Mouse (Mus musculus) limb, embryonic 10.5 days (tissue): ENCODE results near the gene Dlk2. TPM values are rescaled to one million over a fixed set of nuclear protein-coding genes. Genes with fewer than 3 reads are reported as not detected.

Source experiments
- DNase-seq: peaks from one replicate; pipeline ENCODE4 v3.0.0-alpha.2; 2017; ENCODE audit warnings: low spot score
- H3K27ac ChIP-seq: fragments of 300-500 bp; sonication (generic); 2 replicates; pipeline ENCODE4 v1.5.1; 2016; ENCODE audit warnings: mild to moderate bottlenecking
- H3K27me3 ChIP-seq: fragments of 300-500 bp; sonication (generic); 2 replicates; pipeline ENCODE4 v1.6.1; 2016; ENCODE audit warnings: low read depth, mild to moderate bottlenecking; ENCODE audit not compliant: poor library complexity, severe bottlenecking
- H3K36me3 ChIP-seq: fragments of 300-500 bp; sonication (generic); 2 replicates; pipeline ENCODE4 v1.6.1; 2016; ENCODE audit warnings: mild to moderate bottlenecking, moderate library complexity
- H3K4me1 ChIP-seq: fragments of 300-500 bp; sonication (generic); 2 replicates; pipeline ENCODE4 v1.6.1; 2016
- H3K4me3 ChIP-seq: fragments of 300-500 bp; sonication (generic); 2 replicates; pipeline ENCODE4 v1.5.1; 2016; ENCODE audit warnings: mild to moderate bottlenecking, moderate library complexity
- H3K9me3 ChIP-seq: fragments of 300-500 bp; sonication (generic); replicated peaks from 2 replicates; pipeline ENCODE4 v1.6.1; 2016; ENCODE audit warnings: mild to moderate bottlenecking
- WGBS: fragments of 180-500 bp; shearing (Covaris S2); methylation state at CpG from one replicate; pipeline ENCODE4 v1.1.7; 2016; 5-methylcytosine and 5-hydroxymethylcytosine counted together
- polyA plus RNA-seq: library from polyadenylated mRNA; unstranded; fragments of >200 nt; fragmentation: Nextera tagmentation; extraction: Ambion mirVana; gene quantifications from 2 replicates; pipeline ENCODE4 v1.2.1, GENCODE M21; 2016

Dlk2 gene
- polyA plus RNA-seq, 1 experiment from 2014 or later, result 1.3 TPM

GRCm38 (mm10) chr17:46265502-46265901 is 31.7 kb upstream of the Dlk2 start:
- Histone ChIP-seq H3K4me3 (no peak overlapping the region), H3K27me3 (no peaks in the 10 kb centered on the region), H3K4me1 (peaks cover 9% of the 10 kb centered on the region), H3K27ac (no peak overlapping the region), H3K36me3 (peaks cover 99% of the 10 kb centered on the region), H3K9me3 (no peaks in the 10 kb centered on the region)
- no peak for DNase-seq
- WGBS, result 83% methylated on average over 12 of the region's 12 CpGs

DNA sequence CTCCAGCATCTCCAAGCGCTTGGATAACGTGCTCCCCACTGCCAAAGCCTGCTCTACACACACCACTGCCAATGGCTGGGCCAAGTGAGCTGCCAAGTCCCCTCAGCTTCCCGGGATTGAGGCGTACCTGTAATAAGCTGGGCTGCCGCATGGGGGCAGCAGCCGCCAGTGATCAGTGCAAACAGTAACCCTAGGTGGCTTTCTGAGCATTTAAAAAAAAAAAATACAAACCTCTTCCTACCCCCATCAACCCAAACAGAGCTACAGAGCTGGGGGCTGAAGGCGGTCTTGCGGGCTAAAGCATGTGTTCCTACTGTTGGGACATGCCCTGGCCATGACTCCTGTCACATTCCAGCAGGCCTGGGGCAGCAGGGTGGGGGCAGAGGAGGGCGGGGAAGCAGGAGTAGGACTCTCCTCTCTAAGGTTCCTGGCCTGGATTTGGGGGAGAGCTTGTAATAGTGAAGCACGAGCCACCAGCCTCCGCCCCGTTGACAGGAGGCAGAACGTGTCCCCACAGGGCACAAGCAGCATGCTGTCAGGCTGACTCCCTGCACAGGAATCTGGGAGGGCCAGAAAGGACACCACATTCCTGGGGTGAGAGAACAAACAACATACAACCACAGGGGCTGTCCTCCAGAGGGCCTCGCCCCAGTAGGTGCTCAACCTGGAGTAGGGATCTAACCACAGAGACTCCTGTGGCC is 31.2 kb upstream of the Dlk2 start:
- WGBS, result 26% methylated on average over 14 of the region's 14 CpGs
- Histone ChIP-seq H3K4me1 (peaks cover 9% of the 10 kb centered on the region), H3K4me3 (no peak overlapping the region), H3K27ac (no peak overlapping the region), H3K36me3 (peaks cover 99% of the 10 kb centered on the region), H3K27me3 (no peaks in the 10 kb centered on the region), H3K9me3 (no peaks in the 10 kb centered on the region)
- peak; percentile 85 for DNase-seq

DNA sequence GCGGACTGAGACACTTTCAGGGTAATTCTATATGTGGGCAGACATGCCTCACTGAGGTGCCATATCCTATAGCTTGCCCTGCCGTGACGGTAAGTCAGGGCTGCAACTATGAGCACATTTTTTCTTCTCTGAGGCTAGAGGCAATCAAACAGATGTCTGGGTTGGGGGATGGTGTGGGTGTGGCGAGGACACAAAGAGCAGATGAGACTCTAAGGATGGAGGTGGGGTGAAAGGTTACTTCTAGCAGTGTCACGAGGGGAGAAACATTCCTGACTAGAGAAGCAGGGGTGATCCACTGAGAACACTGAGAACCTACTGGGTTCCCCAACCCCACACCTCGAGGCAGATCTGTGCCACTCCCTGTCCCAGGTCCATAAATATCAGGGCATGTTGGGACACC is 30.2 kb upstream of the Dlk2 start:
- DNase-seq, result no peak
- Histone ChIP-seq H3K4me3 (no peak overlapping the region), H3K27me3 (no peaks in the 10 kb centered on the region), H3K4me1 (peaks cover 12% of the 10 kb centered on the region), H3K27ac (no peak overlapping the region), H3K36me3 (peaks cover 99% of the 10 kb centered on the region), H3K9me3 (no peaks in the 10 kb centered on the region)
- WGBS, result 65% methylated on average over 6 of the region's 6 CpGs

GRCm38 (mm10) chr17:46267511-46267910 is 29.7 kb upstream of the Dlk2 start:
- no peak overlapping the region for H3K27ac ChIP-seq
- peaks cover 98% of the 10 kb centered on the region for H3K36me3 ChIP-seq
- WGBS, result 86% methylated on average over 7 of the region's 7 CpGs
- H3K9me3 ChIP-seq, result no peaks in the 10 kb centered on the region
- peaks cover 13% of the 10 kb centered on the region for H3K4me1 ChIP-seq
- no peak overlapping the region for H3K4me3 ChIP-seq
- DNase-seq, result no peak
- no peaks in the 10 kb centered on the region for H3K27me3 ChIP-seq

GRCm38 (mm10) chr17:46268026-46268720 is 29.0 kb upstream of the Dlk2 start:
- Histone ChIP-seq H3K9me3 (no peaks in the 10 kb centered on the region), H3K4me1 (peaks cover 13% of the 10 kb centered on the region), H3K27me3 (no peaks in the 10 kb centered on the region), H3K27ac (no peak overlapping the region), H3K4me3 (no peak overlapping the region), H3K36me3 (peaks cover 98% of the 10 kb centered on the region)
- DNase-seq, result no peak
- WGBS, result 77% methylated on average over 10 of the region's 10 CpGs

DNA sequence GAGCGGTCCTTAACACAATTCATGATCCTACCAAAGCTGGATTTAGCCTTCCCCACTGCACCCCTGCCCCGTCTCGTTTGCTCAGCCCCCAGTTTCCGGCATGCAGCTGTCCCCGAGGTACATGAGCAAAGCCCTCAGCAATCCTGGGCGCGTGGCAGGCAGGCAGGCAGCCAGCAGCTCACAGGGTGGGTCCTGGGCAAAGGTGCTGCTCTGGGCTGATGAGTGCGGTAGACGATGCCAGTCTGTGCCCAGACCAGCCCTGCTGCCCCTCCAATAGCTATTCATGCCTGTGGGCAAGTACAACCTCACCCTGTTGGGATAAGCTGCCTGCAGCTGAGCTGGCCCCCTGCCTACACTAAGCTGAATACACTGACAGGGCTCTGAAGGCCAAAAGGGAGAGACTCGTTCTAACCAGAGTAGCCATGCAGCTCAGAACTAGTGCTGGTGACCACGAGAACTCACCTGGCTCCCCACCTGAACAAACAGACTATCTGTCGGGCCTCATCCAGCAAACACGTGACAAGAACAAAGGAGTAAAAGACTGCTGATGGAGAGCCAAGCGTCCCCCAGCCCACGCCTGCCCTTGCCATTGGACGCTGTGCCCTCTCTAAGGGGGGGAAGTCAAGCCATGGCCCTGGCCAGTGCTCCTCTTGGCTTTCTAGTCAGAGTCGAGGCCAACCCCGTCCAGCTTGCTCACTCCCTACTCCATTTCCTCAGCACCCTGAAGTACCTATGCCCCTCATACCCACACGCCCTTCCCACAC is 27.3 kb upstream of the Dlk2 start:
- no peak for DNase-seq
- Histone ChIP-seq H3K4me1 (peaks cover 28% of the 10 kb centered on the region), H3K36me3 (peaks cover 96% of the 10 kb centered on the region), H3K27me3 (no peaks in the 10 kb centered on the region), H3K27ac (no peak overlapping the region), H3K9me3 (no peaks in the 10 kb centered on the region), H3K4me3 (no peak overlapping the region)
- 90% methylated on average over 19 of the region's 19 CpGs for WGBS

DNA sequence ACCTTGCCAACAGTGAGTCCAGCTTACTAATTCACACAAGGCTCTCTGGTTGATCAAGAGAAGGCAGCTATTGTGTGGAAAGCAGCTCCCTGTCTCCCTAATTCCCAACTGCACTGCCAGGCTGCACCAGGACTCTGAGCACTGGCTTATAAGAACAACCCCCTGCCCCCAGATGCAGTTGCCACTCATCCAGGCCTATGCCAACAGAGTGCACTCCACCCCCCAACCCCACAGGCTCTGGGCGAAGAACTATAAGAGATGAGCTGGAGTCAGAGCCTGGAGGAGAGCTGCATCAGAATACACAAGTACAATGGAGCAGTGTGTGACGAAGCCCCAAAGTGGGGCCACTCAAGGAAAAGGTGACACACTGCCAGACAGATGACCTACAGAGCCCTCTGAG is 25.2 kb upstream of the Dlk2 start:
- Histone ChIP-seq H3K27me3 (no peaks in the 10 kb centered on the region), H3K4me3 (no peak overlapping the region), H3K9me3 (no peaks in the 10 kb centered on the region), H3K27ac (no peak overlapping the region), H3K36me3 (peaks cover 91% of the 10 kb centered on the region), H3K4me1 (peaks cover 22% of the 10 kb centered on the region)
- WGBS, result 91% methylated on average over 2 of the region's 2 CpGs
- DNase-seq, result no peak

DNA sequence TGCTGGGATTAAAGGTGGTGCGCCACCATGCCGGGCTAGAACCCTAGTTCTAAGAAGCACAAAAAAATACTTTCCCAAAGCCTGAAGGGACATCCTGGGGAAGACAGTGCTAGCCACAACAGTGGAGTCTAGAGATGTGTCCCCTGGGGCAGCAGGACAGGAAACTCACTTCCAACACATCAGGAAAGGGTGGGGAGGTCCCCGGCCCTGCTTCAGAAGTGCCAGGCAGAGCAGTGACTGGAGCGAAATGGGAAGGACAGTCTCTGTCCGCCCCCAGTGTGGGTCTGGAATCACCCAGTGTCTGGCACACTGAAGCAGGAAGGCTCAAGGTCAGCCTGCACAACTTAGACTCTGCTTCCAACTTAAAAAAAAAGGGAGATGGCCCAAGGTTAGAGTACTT is 24.5 kb upstream of the Dlk2 start:
- Histone ChIP-seq H3K27me3 (no peaks in the 10 kb centered on the region), H3K4me3 (no peak overlapping the region), H3K36me3 (peaks cover 85% of the 10 kb centered on the region), H3K4me1 (peaks cover 29% of the 10 kb centered on the region), H3K9me3 (no peaks in the 10 kb centered on the region), H3K27ac (no peak overlapping the region)
- no peak for DNase-seq
- WGBS, result 95% methylated on average over 5 of the region's 5 CpGs

- no peak overlapping the region for H3K4me3 ChIP-seq
- no peak for DNase-seq
- 65% methylated on average over 1 of the region's 1 CpGs for WGBS
- peaks cover 40% of the 10 kb centered on the region for H3K4me1 ChIP-seq
- H3K27me3 ChIP-seq, result no peaks in the 10 kb centered on the region
- H3K36me3 ChIP-seq, result peaks cover 84% of the 10 kb centered on the region
- no peaks in the 10 kb centered on the region for H3K9me3 ChIP-seq
- 0 out of 2 replicates have a peak overlapping the region, but pooled peaks have one; percentile 7 for H3K27ac ChIP-seq
Observed at GRCm38 (mm10) chr17:46273803-46274236, 23.4 kb upstream of the Dlk2 start.

DNA sequence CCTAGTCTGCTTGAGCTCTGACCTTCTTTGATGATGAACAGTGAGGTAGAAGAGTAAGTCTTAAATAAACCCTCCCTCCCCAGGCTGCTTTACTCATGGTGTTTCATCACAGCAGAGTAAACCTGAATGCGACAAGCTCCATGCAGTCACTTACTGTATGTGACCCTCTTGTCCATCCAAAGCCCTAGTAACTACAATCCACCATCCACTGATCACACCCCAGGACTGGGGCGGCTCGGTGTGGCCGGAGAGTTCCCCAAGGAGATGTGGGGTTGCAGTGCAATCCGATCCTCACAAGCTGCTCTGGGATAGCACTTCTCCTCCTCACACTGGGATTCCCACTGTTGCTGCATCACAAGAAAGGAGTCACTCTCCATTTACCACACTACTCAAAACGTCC is 22.8 kb upstream of the Dlk2 start:
- Histone ChIP-seq H3K4me1 (peaks cover 40% of the 10 kb centered on the region), H3K9me3 (no peaks in the 10 kb centered on the region), H3K4me3 (no peak overlapping the region), H3K36me3 (peaks cover 84% of the 10 kb centered on the region), H3K27ac (0 out of 2 replicates have a peak overlapping the region, but pooled peaks have one; percentile 7), H3K27me3 (no peaks in the 10 kb centered on the region)
- WGBS, result 69% methylated on average over 6 of the region's 6 CpGs
- no peak for DNase-seq

DNA sequence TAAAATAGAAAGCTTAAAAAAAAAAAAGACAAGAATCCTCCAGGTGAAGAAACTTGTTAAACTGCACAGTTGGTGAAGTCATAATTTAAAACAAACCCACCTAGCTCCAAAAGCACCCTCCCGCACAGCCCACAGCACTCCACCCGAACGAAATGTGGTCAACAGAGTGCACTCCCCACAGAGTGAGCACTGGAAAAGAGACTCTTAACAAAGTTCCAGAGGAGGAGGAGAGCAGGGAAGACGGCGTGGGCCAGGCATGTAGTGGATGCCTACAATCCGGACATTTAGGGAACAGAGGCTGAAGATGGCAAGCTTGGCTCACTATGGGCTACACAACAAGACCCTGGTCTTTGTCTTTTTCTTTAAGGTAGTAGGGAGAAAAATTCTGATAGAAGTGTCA is 22.2 kb upstream of the Dlk2 start:
- DNase-seq, result no peak
- 96% methylated on average over 6 of the region's 6 CpGs for WGBS
- Histone ChIP-seq H3K4me3 (no peak overlapping the region), H3K27me3 (no peaks in the 10 kb centered on the region), H3K27ac (no peak overlapping the region), H3K9me3 (no peaks in the 10 kb centered on the region), H3K36me3 (peaks cover 84% of the 10 kb centered on the region), H3K4me1 (peaks cover 40% of the 10 kb centered on the region)

DNA sequence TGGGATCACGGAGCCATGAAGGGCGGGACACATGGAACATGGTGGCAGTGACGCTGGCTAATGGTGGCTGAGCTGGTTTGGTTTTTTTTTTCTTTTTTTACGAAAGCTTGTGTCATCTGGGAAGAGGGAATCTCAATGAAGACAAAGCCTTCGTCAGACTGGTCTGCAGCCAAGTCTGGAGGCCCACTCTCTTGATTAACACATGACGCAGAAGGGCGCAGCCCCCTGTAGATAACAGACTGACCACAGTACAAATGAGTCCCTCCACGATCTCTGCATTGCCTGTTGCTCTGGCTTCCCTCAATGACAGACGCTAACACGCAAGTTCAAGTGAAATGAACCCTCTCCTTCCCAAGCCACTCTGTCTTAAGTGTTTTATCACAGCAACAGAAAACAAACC is 21.7 kb upstream of the Dlk2 start:
- H3K4me3 ChIP-seq, result no peak overlapping the region
- H3K9me3 ChIP-seq, result no peaks in the 10 kb centered on the region
- peaks cover 84% of the 10 kb centered on the region for H3K36me3 ChIP-seq
- H3K27me3 ChIP-seq, result no peaks in the 10 kb centered on the region
- H3K4me1 ChIP-seq, result peaks cover 40% of the 10 kb centered on the region
- no peak overlapping the region for H3K27ac ChIP-seq
- WGBS, result 91% methylated on average over 10 of the region's 10 CpGs
- no peak for DNase-seq

DNA sequence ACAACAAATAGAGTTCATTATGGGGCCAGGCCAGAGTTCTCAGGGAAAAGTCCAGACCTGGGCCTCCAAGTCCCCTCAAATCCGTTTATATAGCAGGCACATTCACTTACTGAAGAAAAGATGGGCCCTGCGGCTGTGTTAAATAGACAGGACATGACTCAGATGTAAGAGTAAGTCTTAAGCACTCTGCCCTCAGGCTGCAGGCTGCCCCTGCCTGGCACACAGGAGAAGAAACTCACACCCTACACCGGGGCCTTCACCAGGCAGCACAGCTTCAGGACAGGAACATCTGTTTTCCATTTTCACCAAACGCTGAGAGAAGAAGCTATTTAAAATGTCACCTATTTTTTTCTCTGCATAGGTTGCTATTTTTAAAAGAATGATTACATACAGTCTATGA is 19.6 kb upstream of the Dlk2 start:
- Histone ChIP-seq H3K4me1 (peaks cover 50% of the 10 kb centered on the region), H3K27ac (no peak overlapping the region), H3K4me3 (no peak overlapping the region), H3K27me3 (no peaks in the 10 kb centered on the region), H3K36me3 (peaks cover 72% of the 10 kb centered on the region), H3K9me3 (no peaks in the 10 kb centered on the region)
- WGBS, result 23% methylated on average over 4 of the region's 4 CpGs
- DNase-seq, result no peak
